Mouse (Mus musculus) spleen, adult 2 months (tissue): ENCODE results near the gene March6. TPM values are rescaled to one million over a fixed set of nuclear protein-coding genes. Genes with fewer than 3 reads are reported as not detected.

ENCODE experiments used
- DNase-seq, 2 experiments: peaks; one replicate each; pipeline versions ENCODE4 v3.0.0 to v3.0.0-alpha.2; 2012 to 2021; ENCODE audit warnings: low spot score in 2 of 2, low read depth in 1 of 2
- H3K27ac ChIP-seq: fragments of 200-500 bp; 2 replicates; pipeline ENCODE4 v1.5.1; 2012; ENCODE audit warnings: low read length, inconsistent platforms; ENCODE audit not compliant: insufficient read depth
- H3K27me3 ChIP-seq: fragments of 200-500 bp; 2 replicates; pipeline ENCODE4 v1.6.1; 2012; ENCODE audit warnings: mild to moderate bottlenecking, moderate library complexity, low read length, inconsistent platforms; ENCODE audit not compliant: control insufficient read depth, insufficient read depth
- H3K36me3 ChIP-seq: fragments of 200-500 bp; 2 replicates; pipeline ENCODE4 v1.6.1; 2012; ENCODE audit warnings: mild to moderate bottlenecking, low read length, inconsistent platforms; ENCODE audit not compliant: control insufficient read depth, insufficient read depth
- H3K4me1 ChIP-seq: fragments of 200-500 bp; 2 replicates; pipeline ENCODE4 v1.6.1; 2011; ENCODE audit warnings: inconsistent platforms; ENCODE audit not compliant: control insufficient read depth, insufficient read depth, insufficient read length
- H3K4me3 ChIP-seq: fragments of 200-500 bp; 2 replicates; pipeline ENCODE4 v1.5.1; 2011; ENCODE audit warnings: mild to moderate bottlenecking, inconsistent platforms; ENCODE audit not compliant: insufficient read depth, insufficient read length; ENCODE audit errors: extremely low read depth
- CTCF ChIP-seq: fragments of 200-500 bp; IDR thresholded peaks from 2 replicates; pipeline ENCODE4 v1.5.1; 2011; ENCODE audit warnings: mild to moderate bottlenecking, inconsistent platforms; ENCODE audit not compliant: insufficient read depth, insufficient read length, insufficient replicate concordance; ENCODE audit errors: extremely low read depth
- POLR2A ChIP-seq: fragments of 200-500 bp; IDR thresholded peaks from 2 replicates; pipeline ENCODE4 v1.6.1; 2011; ENCODE audit warnings: low read depth, low read length, inconsistent platforms
- WGBS: fragments of 180-500 bp; shearing (Covaris S2); methylation state at CpG from one replicate; pipeline ENCODE4 v1.1.7; 2018; 5-methylcytosine and 5-hydroxymethylcytosine counted together
- polyA plus RNA-seq: library from polyadenylated mRNA; depleted of rRNA; stranded (reverse); fragments of >200 nt; gene quantifications from 2 replicates; pipeline ENCODE4 v1.2.3, GENCODE M21; 2012

Gene March6
- polyA plus RNA-seq, 1 experiment, result 8.7 TPM

DNA sequence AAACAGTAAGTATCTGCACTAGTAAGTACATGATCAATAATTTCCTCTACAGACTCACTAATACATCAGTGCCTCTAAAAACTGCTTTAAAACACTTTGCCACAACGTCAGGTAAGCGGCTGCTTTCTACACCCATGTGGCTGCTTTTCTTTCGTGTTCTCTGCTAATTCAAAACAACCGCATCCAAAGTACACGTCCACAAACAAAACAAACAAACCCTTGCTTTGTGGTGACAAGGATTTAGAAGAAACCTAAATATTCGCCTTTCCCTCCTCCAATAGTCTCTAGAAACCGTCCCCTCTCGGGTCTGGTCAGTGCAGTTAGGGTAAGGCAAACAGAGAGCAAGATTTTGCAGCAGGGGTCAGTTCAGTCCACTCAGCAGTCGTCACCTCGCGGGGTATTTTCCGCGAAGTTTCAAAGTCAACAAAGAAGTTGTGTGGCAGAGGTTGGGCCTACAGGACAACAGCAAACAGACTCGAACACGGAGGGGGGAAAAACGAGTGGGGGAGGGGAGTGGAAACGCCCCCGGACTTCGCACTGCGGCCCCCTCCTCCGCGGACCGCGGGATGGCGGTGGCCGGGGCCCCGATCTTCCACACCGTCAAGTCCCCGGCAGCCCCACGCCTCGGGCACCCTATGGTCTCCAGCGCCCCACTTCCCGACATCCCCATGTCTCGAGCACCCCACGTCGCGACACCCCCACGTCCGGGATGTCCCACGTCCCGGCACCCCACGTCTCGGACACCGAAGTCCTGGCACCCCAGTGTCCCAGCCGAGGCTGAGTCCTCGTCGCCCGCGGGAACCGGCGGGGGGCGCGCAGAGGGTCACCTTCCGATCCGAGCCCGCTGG lies 818 bp downstream of the March6 start:
- 2% methylated on average over 55 of the region's 56 CpGs for WGBS

DNA sequence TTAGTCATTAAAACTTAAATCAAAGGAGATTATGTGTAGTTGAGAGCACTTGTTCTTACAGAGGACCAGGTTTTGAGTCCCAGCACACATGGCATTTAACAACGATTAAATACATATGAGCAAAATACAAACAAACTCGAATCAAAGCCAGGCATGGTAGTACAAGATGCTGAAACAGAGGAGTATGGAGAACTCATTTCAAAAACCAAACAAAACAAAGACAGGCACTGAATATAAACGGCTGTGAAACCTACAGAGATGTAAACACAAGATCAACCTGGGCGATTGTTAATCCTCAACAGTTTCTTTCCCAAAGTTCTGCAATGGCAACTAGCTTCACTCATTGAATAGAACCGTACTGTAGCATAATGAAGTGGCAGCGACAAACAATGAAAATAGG lies 1.8 kb downstream of the March6 start:
- Histone ChIP-seq H3K27me3 (no peaks in the 10 kb centered on the region), H3K4me1 (no peaks in the 10 kb centered on the region; the same call in 1 of the 2 replicates), H3K4me3 (no peak overlapping the region), H3K27ac (no peak overlapping the region), H3K36me3 (no peaks in the 10 kb centered on the region)
- whole genome bisulfite sequencing, result 34% methylated on average over 6 of the region's 6 CpGs
- DNase-seq, result no peak
- TF ChIP-seq CTCF, result no peak
- TF ChIP-seq POLR2A, result no peak

More for the DNA sequence above, 818 bp downstream of the March6 start:
- no peaks in the 10 kb centered on the region for H3K27me3 ChIP-seq
- TF ChIP-seq CTCF (no peak), POLR2A (no peak)
- peak overlapping the region; percentile 39 for H3K27ac ChIP-seq
- peak in 1 of 2 experiments; percentile 40 for DNase-seq
- H3K36me3 ChIP-seq, result no peaks in the 10 kb centered on the region
- H3K4me3 ChIP-seq, result peak overlapping the region; percentile 80
- H3K4me1 ChIP-seq, result no peaks in the 10 kb centered on the region; the same call in 1 of the 2 replicates

DNA sequence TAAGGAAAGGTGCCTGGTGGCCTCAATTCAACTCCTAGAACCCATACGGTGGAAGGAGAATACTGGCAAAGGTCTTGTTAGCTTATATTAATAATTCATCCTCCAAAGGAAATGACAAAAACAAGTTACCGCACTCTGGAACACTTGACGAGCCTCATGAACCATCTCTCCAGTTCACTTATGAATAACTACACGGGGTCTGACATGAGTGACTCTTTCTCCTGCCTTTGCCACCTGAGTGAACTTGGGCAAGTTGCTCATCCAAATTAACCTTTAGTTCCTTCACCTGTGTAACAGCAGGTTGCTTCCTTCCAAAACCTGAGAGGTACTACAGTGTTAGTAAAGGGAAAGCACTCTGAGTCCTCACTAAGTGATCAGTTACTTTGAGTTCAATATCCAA lies 2.4 kb downstream of the March6 start:
- 80% methylated on average over 4 of the region's 4 CpGs for WGBS
- TF ChIP-seq CTCF (no peak), POLR2A (no peak)
- H3K36me3 ChIP-seq, result no peaks in the 10 kb centered on the region
- H3K4me1 ChIP-seq, result peaks cover 5% of the 10 kb centered on the region; the same call in 1 of the 2 replicates
- no peaks in the 10 kb centered on the region for H3K27me3 ChIP-seq
- no peak overlapping the region for H3K4me3 ChIP-seq
- DNase-seq, result no peak
- no peak overlapping the region for H3K27ac ChIP-seq

DNA sequence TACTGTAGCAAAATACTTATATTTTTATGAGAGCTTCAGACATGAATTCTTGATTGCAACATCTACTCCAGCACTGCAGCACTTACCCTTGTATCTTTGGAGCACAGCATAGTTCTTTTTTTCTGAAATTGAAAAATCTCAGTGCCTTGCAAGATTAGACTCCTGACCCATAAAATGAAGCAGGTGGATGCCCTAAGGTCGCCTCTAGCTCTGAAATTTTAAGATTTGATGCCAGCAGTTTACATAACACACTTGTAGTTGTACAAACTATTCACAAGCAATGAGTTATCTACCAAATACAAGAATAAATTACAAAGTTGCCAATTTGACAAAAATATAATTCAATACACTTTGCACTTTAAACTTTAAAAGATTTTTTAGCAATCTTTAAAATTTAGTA lies 4.4 kb downstream of the March6 start:
- DNase-seq, result no peak
- H3K36me3 ChIP-seq, result no peaks in the 10 kb centered on the region

DNA sequence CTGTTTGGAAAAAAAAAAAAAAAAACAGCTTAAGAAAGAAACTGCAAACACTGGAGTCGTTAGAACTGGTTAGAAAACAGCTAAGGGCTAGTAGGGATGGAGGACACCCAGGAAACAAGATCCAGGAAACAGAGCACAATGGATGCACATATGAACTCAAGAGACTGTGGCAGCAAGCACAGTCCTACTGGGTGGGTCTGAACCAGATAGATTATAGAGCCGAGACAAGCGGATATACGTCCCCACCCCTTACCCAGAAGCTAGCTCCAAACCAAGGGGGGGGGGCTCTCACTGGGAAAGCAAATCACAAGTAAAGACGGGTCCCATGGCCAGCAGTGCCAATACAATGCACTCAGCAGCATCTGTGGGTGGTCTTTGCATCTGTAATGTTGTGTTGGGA lies 11.9 kb downstream of the March6 start:
- no peak overlapping the region for H3K27ac ChIP-seq
- no peaks in the 10 kb centered on the region for H3K27me3 ChIP-seq
- 79% methylated on average over 5 of the region's 5 CpGs for WGBS
- no peak for DNase-seq
- no peaks in the 10 kb centered on the region for H3K36me3 ChIP-seq
- H3K4me1 ChIP-seq, result peaks cover 14% of the 10 kb centered on the region
- TF ChIP-seq CTCF (no peak), POLR2A (no peak)
- H3K4me3 ChIP-seq, result no peak overlapping the region

More for the DNA sequence above, 4.4 kb downstream of the March6 start:
- no peak for TF ChIP-seq CTCF
- no peak for TF ChIP-seq POLR2A
- Histone ChIP-seq H3K4me1 (peaks cover 14% of the 10 kb centered on the region), H3K27me3 (no peaks in the 10 kb centered on the region), H3K27ac (no peak overlapping the region), H3K4me3 (no peak overlapping the region)
- 86% methylated on average over 1 of the region's 1 CpGs for WGBS

DNA sequence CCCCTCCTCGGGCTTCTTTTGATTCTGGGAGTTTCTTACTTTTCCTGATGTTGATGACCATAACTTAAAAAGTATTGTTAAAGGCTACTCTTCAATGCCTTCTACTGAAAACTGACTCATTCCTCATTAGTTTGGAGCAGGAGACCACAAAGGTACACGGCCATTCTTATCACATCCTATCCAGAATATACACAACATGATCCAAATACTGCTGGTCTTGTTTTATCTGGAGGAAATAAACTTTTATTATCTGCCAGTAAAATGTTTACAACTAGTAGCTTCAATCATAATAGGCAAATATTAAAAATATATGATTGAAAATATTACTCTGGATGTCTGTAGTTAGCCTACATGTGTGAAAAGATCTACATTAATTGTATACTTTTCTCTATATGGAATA lies 12.5 kb downstream of the March6 start:
- no peak overlapping the region for H3K27ac ChIP-seq
- H3K36me3 ChIP-seq, result no peaks in the 10 kb centered on the region
- no peak for DNase-seq
- no peaks in the 10 kb centered on the region for H3K27me3 ChIP-seq
- TF ChIP-seq CTCF (no peak), POLR2A (no peak)
- WGBS, result 84% methylated on average over 2 of the region's 2 CpGs
- H3K4me3 ChIP-seq, result no peak overlapping the region
- peaks cover 9% of the 10 kb centered on the region for H3K4me1 ChIP-seq

DNA sequence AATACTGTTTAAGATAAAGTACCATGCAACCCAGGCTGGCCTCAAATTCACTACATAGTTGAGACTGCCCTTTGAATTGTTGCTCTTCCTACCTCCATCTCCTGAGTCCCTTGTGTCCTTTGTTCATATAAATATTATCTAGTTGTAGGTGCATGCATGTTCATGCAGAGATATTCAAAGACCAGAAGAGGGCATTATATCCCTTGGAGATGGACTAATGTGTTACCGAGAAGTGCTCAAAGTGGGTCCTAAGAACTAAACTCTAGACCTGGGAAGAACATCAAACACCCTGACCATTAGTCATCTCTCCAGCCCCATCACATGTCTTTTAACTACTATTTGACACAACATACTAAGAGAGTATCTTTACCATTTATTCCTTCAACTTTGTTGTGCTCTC lies 13.7 kb downstream of the March6 start:
- Histone ChIP-seq H3K27me3 (no peaks in the 10 kb centered on the region), H3K4me3 (no peak overlapping the region), H3K27ac (no peak overlapping the region), H3K36me3 (no peaks in the 10 kb centered on the region), H3K4me1 (no peaks in the 10 kb centered on the region; the same call in none of the 2 replicates)
- DNase-seq, result no peak
- 64% methylated on average over 1 of the region's 1 CpGs for WGBS
- TF ChIP-seq CTCF (no peak), POLR2A (no peak)
